Mouse (Mus musculus): ENCODE results near the gene Spaar. TPM values are rescaled to one million over a fixed set of nuclear protein-coding genes. Genes with fewer than 3 reads are reported as not detected.
A peak's percentile ranks its signal among the peaks of the same experiment; 100 is the strongest.

The Spaar gene
- polyA plus RNA-seq, 1 experiment from 2014 or later, result 0.42 TPM

- no peaks in the 10 kb centered on the region for H3K36me3 ChIP-seq (ENCODE audit: control insufficient read depth, insufficient read depth)
- H3K9ac ChIP-seq (ENCODE audit: low read length), result no peak overlapping the region
- WGBS, result 48% methylated on average over 8 of the region's 8 CpGs
These were observed 9.3 kb downstream of the Spaar start for GRCm38 (mm10) chr4:43738989-43739674.

DNA sequence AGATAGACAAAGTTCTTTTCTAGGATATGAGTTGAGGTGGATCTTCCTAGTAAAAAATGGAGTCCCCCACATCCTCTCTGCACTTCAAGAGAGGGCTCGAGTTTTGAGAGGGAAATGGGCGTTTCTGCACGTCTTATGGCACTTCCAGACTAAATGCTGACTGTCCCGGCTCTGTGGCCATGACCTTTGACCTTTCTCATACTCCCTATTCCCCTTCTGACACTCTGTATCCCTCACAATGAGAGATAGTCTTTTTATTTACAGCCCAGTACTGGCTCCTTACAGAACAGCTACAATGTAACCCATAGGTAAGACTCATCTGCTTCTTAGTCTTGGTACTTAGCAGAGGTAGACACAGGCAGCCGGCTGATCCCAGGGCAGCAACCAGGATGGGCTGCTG lies 11.7 kb downstream of the Spaar start:
- ATAC-seq (replicated peaks; ENCODE audit: extremely low read depth, insufficient read depth, low FRiP score), result no peak
- Histone ChIP-seq H3K4me3 (ENCODE audit: low read length) (no peak overlapping the region), H3K4me2 (ENCODE audit: low read depth, low read length) (no peak overlapping the region), H3K9ac (ENCODE audit: low read length) (no peak overlapping the region), H3K27ac (ENCODE audit: low read length) (no peak overlapping the region), H3K27me3 (ENCODE audit: control insufficient read depth, insufficient read depth, low read length) (no peaks in the 10 kb centered on the region), H3K4me1 (ENCODE audit: control insufficient read depth, insufficient read depth, low read length) (no peaks in the 10 kb centered on the region), H3K9me3 (replicated peaks; ENCODE audit: control insufficient read depth, low read length) (no peaks in the 10 kb centered on the region), H3K36me3 (ENCODE audit: control insufficient read depth, insufficient read depth) (no peaks in the 10 kb centered on the region)
- 70% methylated on average over 5 of the region's 5 CpGs for WGBS

More at GRCm38 (mm10) chr4:43738989-43739674, 9.3 kb downstream of the Spaar start:
- Histone ChIP-seq H3K4me3 (ENCODE audit: low read length) (no peak overlapping the region), H3K27ac (ENCODE audit: low read length) (no peak overlapping the region), H3K27me3 (ENCODE audit: control insufficient read depth, insufficient read depth, low read length) (no peaks in the 10 kb centered on the region), H3K9me3 (replicated peaks; ENCODE audit: control insufficient read depth, low read length) (no peaks in the 10 kb centered on the region), H3K4me1 (ENCODE audit: control insufficient read depth, insufficient read depth, low read length) (no peaks in the 10 kb centered on the region), H3K4me2 (ENCODE audit: low read depth, low read length) (no peak overlapping the region)
- ATAC-seq (replicated peaks; ENCODE audit: extremely low read depth, insufficient read depth, low FRiP score), result no peak

- Histone ChIP-seq H3K9ac (ENCODE audit: low read length) (no peak overlapping the region), H3K4me2 (ENCODE audit: low read depth, low read length) (no peak overlapping the region), H3K9me3 (replicated peaks; ENCODE audit: control insufficient read depth, low read length) (no peaks in the 10 kb centered on the region), H3K27ac (ENCODE audit: low read length) (no peak overlapping the region), H3K4me1 (ENCODE audit: control insufficient read depth, insufficient read depth, low read length) (peaks cover 6% of the 10 kb centered on the region; the same call in 1 of the 2 replicates), H3K36me3 (ENCODE audit: control insufficient read depth, insufficient read depth) (no peaks in the 10 kb centered on the region), H3K4me3 (ENCODE audit: low read length) (no peak overlapping the region), H3K27me3 (ENCODE audit: control insufficient read depth, insufficient read depth, low read length) (no peaks in the 10 kb centered on the region)
- 37% methylated on average over 4 of the region's 4 CpGs for WGBS
- no peak for ATAC-seq (replicated peaks; ENCODE audit: extremely low read depth, insufficient read depth, low FRiP score)
These were observed 12.8 kb downstream of the Spaar start for GRCm38 (mm10) chr4:43742637-43743036.

DNA sequence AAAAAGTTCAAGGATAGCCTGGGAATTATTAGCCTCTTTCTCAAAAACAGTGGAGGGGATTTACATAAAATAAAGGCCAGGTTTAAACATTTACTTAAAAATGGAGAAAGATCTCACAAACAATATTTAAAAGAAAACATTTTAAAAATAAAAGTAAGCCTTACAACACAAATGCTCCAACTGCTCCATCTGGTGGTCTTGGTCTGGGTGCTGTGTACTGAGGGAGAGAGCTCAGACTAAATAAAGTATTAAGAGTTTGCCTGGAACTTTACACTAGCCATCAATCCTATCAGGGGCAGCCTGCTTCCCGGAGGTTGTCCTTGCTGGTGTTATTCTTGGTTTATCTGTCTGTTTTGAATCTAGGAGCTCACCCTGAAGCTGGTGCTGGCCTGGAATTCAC lies 13.3 kb downstream of the Spaar start:
- ATAC-seq (replicated peaks; ENCODE audit: extremely low read depth, insufficient read depth, low FRiP score), result no peak
- no peaks in the 10 kb centered on the region for H3K36me3 ChIP-seq (ENCODE audit: control insufficient read depth, insufficient read depth)
- no peaks in the 10 kb centered on the region for H3K27me3 ChIP-seq (ENCODE audit: control insufficient read depth, insufficient read depth, low read length)
- WGBS, result 14% methylated on average over 1 of the region's 1 CpGs
- no peak overlapping the region for H3K4me3 ChIP-seq (ENCODE audit: low read length)
- no peaks in the 10 kb centered on the region for H3K9me3 ChIP-seq (replicated peaks; ENCODE audit: control insufficient read depth, low read length)
- H3K4me2 ChIP-seq (ENCODE audit: low read depth, low read length), result no peak overlapping the region
- H3K4me1 ChIP-seq (ENCODE audit: control insufficient read depth, insufficient read depth, low read length), result peaks cover 6% of the 10 kb centered on the region; the same call in 1 of the 2 replicates
- no peak overlapping the region for H3K27ac ChIP-seq (ENCODE audit: low read length)
- H3K9ac ChIP-seq (ENCODE audit: low read length), result no peak overlapping the region

GRCm38 (mm10) chr4:43745187-43745586 lies 15.4 kb downstream of the Spaar start:
- WGBS, result 10% methylated on average over 6 of the region's 6 CpGs
- no peak overlapping the region for H3K27ac ChIP-seq (ENCODE audit: low read length)
- H3K4me3 ChIP-seq (ENCODE audit: low read length), result no peak overlapping the region
- H3K9ac ChIP-seq (ENCODE audit: low read length), result no peak overlapping the region
- peaks cover 6% of the 10 kb centered on the region; the same call in 1 of the 2 replicates for H3K4me1 ChIP-seq (ENCODE audit: control insufficient read depth, insufficient read depth, low read length)
- H3K9me3 ChIP-seq (replicated peaks; ENCODE audit: control insufficient read depth, low read length), result no peaks in the 10 kb centered on the region
- no peaks in the 10 kb centered on the region for H3K36me3 ChIP-seq (ENCODE audit: control insufficient read depth, insufficient read depth)
- ATAC-seq (replicated peaks; ENCODE audit: extremely low read depth, insufficient read depth, low FRiP score), result no peak
- H3K4me2 ChIP-seq (ENCODE audit: low read depth, low read length), result no peak overlapping the region
- no peaks in the 10 kb centered on the region for H3K27me3 ChIP-seq (ENCODE audit: control insufficient read depth, insufficient read depth, low read length)

GRCm38 (mm10) chr4:43757213-43757612 lies 27.4 kb downstream of the Spaar start:
- ATAC-seq (replicated peaks; ENCODE audit: extremely low read depth, insufficient read depth, low FRiP score), result no peak; the same call in 1 of the 2 replicates
- H3K36me3 ChIP-seq (ENCODE audit: control insufficient read depth, insufficient read depth), result no peaks in the 10 kb centered on the region
- H3K9me3 ChIP-seq (replicated peaks; ENCODE audit: control insufficient read depth, low read length), result no peaks in the 10 kb centered on the region
- H3K27ac ChIP-seq (ENCODE audit: low read length), result peak overlapping the region; percentile 49
- H3K4me1 ChIP-seq (ENCODE audit: control insufficient read depth, insufficient read depth, low read length), result peaks cover 6% of the 10 kb centered on the region
- WGBS, result 23% methylated on average over 6 of the region's 6 CpGs
- no peak overlapping the region for H3K4me3 ChIP-seq (ENCODE audit: low read length)
- H3K27me3 ChIP-seq (ENCODE audit: control insufficient read depth, insufficient read depth, low read length), result no peaks in the 10 kb centered on the region
- no peak overlapping the region for H3K9ac ChIP-seq (ENCODE audit: low read length)
- 0 out of 2 replicates have a peak overlapping the region, but pooled peaks have one; percentile 1 for H3K4me2 ChIP-seq (ENCODE audit: low read depth, low read length)

DNA sequence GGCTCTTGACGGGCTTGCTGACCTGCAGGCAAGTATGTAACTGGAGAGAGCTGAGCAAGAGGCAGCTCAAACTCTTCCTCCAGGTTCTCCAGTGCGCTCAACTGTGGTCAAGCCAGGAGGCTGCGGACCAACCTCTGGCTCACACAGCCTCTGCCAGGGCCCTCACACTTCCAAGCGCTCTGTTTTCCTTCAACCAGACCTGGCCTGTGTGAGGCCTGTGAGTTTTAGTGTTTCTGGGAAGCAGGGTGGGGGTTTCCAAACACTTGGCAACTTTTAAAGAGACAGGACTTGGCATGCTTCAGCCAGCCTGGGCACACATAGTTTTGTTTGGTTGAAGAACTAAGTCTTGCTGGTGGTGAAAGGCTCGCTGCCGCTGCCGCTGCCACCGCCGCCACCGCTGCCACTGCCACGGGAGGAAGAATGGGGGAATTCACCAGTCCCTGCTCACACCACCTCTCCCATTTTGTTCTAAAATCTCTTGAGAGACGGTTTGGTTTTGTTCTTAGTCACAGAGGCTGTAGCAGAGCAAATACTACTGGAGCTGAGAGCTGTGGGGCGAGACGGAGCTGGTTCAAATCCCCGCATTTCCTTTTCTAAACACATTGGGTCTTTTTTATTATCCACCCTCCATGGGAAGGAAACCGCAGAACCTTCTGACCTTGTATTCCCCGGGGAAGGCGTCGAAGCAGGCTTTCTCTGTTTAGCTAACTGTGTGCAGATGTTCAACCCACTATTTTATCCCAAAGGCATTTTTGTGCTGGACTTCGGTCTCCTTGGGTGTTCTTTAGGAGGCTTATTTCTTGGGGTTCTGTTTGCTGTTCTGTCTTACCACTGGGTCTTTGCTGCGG lies 30.0 kb downstream of the Spaar start:
- H3K9ac ChIP-seq (ENCODE audit: low read length), result no peak overlapping the region
- H3K4me3 ChIP-seq (ENCODE audit: low read length), result no peak overlapping the region
- H3K4me2 ChIP-seq (ENCODE audit: low read depth, low read length), result no peak overlapping the region
- 73% methylated on average over 21 of the region's 21 CpGs for WGBS
- H3K36me3 ChIP-seq (ENCODE audit: control insufficient read depth, insufficient read depth), result no peaks in the 10 kb centered on the region
- no peak overlapping the region for H3K27ac ChIP-seq (ENCODE audit: low read length)
- no peaks in the 10 kb centered on the region for H3K27me3 ChIP-seq (ENCODE audit: control insufficient read depth, insufficient read depth, low read length)
- H3K4me1 ChIP-seq (ENCODE audit: control insufficient read depth, insufficient read depth, low read length), result peaks cover 6% of the 10 kb centered on the region
- no peaks in the 10 kb centered on the region; the same call in 1 of the 2 replicates for H3K9me3 ChIP-seq (replicated peaks; ENCODE audit: control insufficient read depth, low read length)
- ATAC-seq (replicated peaks; ENCODE audit: extremely low read depth, insufficient read depth, low FRiP score), result no peak

DNA sequence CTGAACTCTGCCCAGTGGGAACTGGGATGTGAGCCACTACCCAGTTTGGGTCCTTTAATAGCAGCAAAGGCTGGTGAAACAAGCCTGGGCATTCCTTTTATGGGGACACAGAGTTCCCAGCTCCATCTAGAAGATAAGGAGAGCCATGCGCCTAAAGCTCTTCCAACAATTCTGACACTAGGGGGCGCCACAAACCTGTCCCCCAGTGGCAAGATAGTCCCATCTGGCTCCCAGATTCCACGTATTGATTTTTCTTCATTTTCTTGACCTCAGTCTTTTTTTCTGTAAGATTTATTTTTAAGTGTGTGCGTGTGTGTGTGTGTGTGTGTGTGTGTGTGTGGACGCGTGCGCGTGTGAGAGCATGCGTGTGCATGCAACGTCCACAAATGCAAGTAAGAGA lies 30.6 kb downstream of the Spaar start:
- 66% methylated on average over 10 of the region's 10 CpGs for WGBS
- H3K4me1 ChIP-seq (ENCODE audit: control insufficient read depth, insufficient read depth, low read length), result peaks cover 6% of the 10 kb centered on the region

DNA sequence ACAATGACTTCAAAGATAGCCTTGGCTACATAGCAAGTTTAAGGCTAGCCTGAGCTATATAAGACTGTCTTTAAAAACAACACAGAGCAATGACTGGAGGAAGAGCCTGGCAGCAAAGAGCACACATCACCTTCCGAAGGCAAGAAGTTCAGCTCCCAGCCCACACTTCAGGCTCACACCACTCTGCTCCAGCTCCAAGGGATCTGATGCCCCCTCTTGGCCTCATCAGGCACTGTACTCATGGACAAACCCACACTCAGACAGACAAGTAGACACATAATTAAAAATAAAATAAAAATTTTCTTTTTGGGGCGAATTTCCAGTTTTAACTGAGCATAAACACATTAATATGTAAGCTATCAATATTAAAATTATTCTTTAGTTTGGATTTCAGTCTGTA lies 31.5 kb downstream of the Spaar start:
- Histone ChIP-seq H3K4me3 (ENCODE audit: low read length) (no peak overlapping the region), H3K36me3 (ENCODE audit: control insufficient read depth, insufficient read depth) (no peaks in the 10 kb centered on the region), H3K9me3 (replicated peaks; ENCODE audit: control insufficient read depth, low read length) (no peaks in the 10 kb centered on the region; the same call in 1 of the 2 replicates), H3K4me2 (ENCODE audit: low read depth, low read length) (no peak overlapping the region), H3K4me1 (ENCODE audit: control insufficient read depth, insufficient read depth, low read length) (peaks cover 6% of the 10 kb centered on the region), H3K27ac (ENCODE audit: low read length) (no peak overlapping the region), H3K27me3 (ENCODE audit: control insufficient read depth, insufficient read depth, low read length) (no peaks in the 10 kb centered on the region), H3K9ac (ENCODE audit: low read length) (no peak overlapping the region)
- WGBS, result 79% methylated on average over 2 of the region's 2 CpGs
- ATAC-seq (replicated peaks; ENCODE audit: extremely low read depth, insufficient read depth, low FRiP score), result no peak

More for the DNA sequence above, 30.6 kb downstream of the Spaar start:
- Histone ChIP-seq H3K4me2 (ENCODE audit: low read depth, low read length) (no peak overlapping the region), H3K9me3 (replicated peaks; ENCODE audit: control insufficient read depth, low read length) (no peaks in the 10 kb centered on the region; the same call in 1 of the 2 replicates), H3K36me3 (ENCODE audit: control insufficient read depth, insufficient read depth) (no peaks in the 10 kb centered on the region), H3K27ac (ENCODE audit: low read length) (no peak overlapping the region), H3K27me3 (ENCODE audit: control insufficient read depth, insufficient read depth, low read length) (no peaks in the 10 kb centered on the region), H3K4me3 (ENCODE audit: low read length) (no peak overlapping the region), H3K9ac (ENCODE audit: low read length) (no peak overlapping the region)
- ATAC-seq (replicated peaks; ENCODE audit: extremely low read depth, insufficient read depth, low FRiP score), result no peak

All from heart, embryonic 16.5 days (tissue).